Mouse (Mus musculus) neural tube, embryonic 11.5 days (tissue): ENCODE results near the gene Fam19a2. TPM values are rescaled to one million over a fixed set of nuclear protein-coding genes. Genes with fewer than 3 reads are reported as not detected.

ENCODE experiments used
- ATAC-seq: fragments of 200-750 bp; cut with Nextera tagmentation; 2 replicates; pipeline ENCODE4 v1.8.0; 2017; ENCODE audit warnings: moderate number of reproducible peaks, mild to moderate bottlenecking, moderate TSS enrichment, moderate library complexity; ENCODE audit not compliant: insufficient read depth, low FRiP score, low TSS enrichment
- DNase-seq: peaks from one replicate; pipeline ENCODE4 v3.0.0-alpha.2; 2015; ENCODE audit warnings: low spot score
- H3K27ac ChIP-seq: fragments of 300-500 bp; sonication (generic); 2 replicates; pipeline ENCODE4 v1.5.1; 2014; ENCODE audit warnings: low read depth, mild to moderate bottlenecking, low read length
- H3K27me3 ChIP-seq: fragments of 300-500 bp; sonication (generic); 2 replicates; pipeline ENCODE4 v1.6.1; 2014; ENCODE audit warnings: mild to moderate bottlenecking, low read length, mixed read lengths; ENCODE audit not compliant: control insufficient read depth, insufficient read depth
- H3K36me3 ChIP-seq: fragments of 300-500 bp; sonication (generic); 2 replicates; pipeline ENCODE4 v1.6.1; 2014; ENCODE audit warnings: mild to moderate bottlenecking, low read length, moderate library complexity, mixed read lengths; ENCODE audit not compliant: control insufficient read depth, insufficient read depth
- H3K4me1 ChIP-seq: fragments of 300-500 bp; sonication (generic); 2 replicates; pipeline ENCODE4 v1.6.1; 2014; ENCODE audit warnings: low read length, mixed read lengths; ENCODE audit not compliant: control insufficient read depth, insufficient read depth
- H3K4me2 ChIP-seq: fragments of 300-500 bp; sonication (generic); 2 replicates; pipeline ENCODE4 v1.6.1; 2014; ENCODE audit warnings: low read depth, mild to moderate bottlenecking, moderate library complexity
- H3K4me3 ChIP-seq: fragments of 300-500 bp; sonication (generic); 2 replicates; pipeline ENCODE4 v1.5.1; 2014; ENCODE audit warnings: low read depth, low read length
- H3K9ac ChIP-seq: fragments of 300-500 bp; sonication (generic); 2 replicates; pipeline ENCODE4 v1.6.1; 2014; ENCODE audit warnings: mild to moderate bottlenecking, low read length
- H3K9me3 ChIP-seq: fragments of 300-500 bp; sonication (generic); 2 replicates; pipeline ENCODE4 v1.6.1; 2016; ENCODE audit warnings: low read length; ENCODE audit not compliant: control insufficient read depth
- WGBS: fragments of 180-500 bp; shearing (Covaris S2); extraction: QIAGEN DNeasy Blood & Tissue Kit; methylation state at CpG from one replicate; pipeline ENCODE4 v1.1.7; 2014; 5-methylcytosine and 5-hydroxymethylcytosine counted together
- polyA plus RNA-seq: library from polyadenylated mRNA; unstranded; fragments of >200 nt; fragmentation: Nextera tagmentation; extraction: Ambion mirVana; gene quantifications from 2 replicates; pipeline ENCODE4 v1.2.1, GENCODE M21; 2014

The Fam19a2 gene
- polyA plus RNA-seq, 1 experiment from 2014 or later: 9.9 TPM

GRCm38 (mm10) chr10:123548391-123548790, 284.6 kb downstream of the Fam19a2 start:
- Histone ChIP-seq H3K4me3 (no peak overlapping the region), H3K9me3 (no peaks in the 10 kb centered on the region), H3K36me3 (no peaks in the 10 kb centered on the region), H3K4me1 (no peaks in the 10 kb centered on the region), H3K27ac (no peak overlapping the region), H3K27me3 (no peaks in the 10 kb centered on the region), H3K9ac (no peak overlapping the region), H3K4me2 (no peak overlapping the region)
- ATAC-seq: no peak
- no peak for DNase-seq
- WGBS: 77% methylated on average over 6 of the region's 6 CpGs

DNA sequence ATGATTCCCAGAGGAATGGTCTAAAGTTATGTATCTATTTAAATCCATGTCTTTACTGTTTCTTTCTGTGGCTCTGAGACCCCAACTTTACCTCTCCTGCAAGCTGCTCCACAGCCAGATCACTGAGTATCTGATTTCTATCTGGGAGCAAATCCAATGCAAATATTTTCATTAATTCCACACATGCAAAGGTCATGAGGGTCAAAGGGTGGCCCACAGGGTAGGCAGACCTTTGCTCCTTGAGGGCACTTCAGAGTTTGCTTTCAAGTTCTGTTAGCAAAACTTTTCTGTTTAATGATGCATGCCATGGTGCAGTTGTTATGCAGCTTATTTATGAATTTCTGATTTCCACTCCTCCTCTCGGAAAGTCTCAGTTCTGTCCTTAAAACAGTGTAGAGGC, 303.9 kb downstream of the Fam19a2 start:
- Histone ChIP-seq H3K27ac (no peak overlapping the region), H3K9ac (no peak overlapping the region), H3K27me3 (no peaks in the 10 kb centered on the region), H3K9me3 (no peaks in the 10 kb centered on the region), H3K4me3 (no peak overlapping the region), H3K4me2 (no peak overlapping the region), H3K36me3 (no peaks in the 10 kb centered on the region), H3K4me1 (no peaks in the 10 kb centered on the region)
- WGBS: 74% methylated on average over 1 of the region's 1 CpGs
- DNase-seq (peak; percentile 16), ATAC-seq (no peak)

GRCm38 (mm10) chr10:123570616-123571188, 306.9 kb downstream of the Fam19a2 start:
- Histone ChIP-seq H3K4me2 (no peak overlapping the region), H3K9me3 (no peaks in the 10 kb centered on the region), H3K36me3 (no peaks in the 10 kb centered on the region), H3K4me3 (no peak overlapping the region), H3K27me3 (no peaks in the 10 kb centered on the region), H3K9ac (no peak overlapping the region), H3K27ac (no peak overlapping the region), H3K4me1 (no peaks in the 10 kb centered on the region)
- no peak; the same call in 1 of the 2 replicates for ATAC-seq
- WGBS: 58% methylated on average over 10 of the region's 10 CpGs
- peak; percentile 39 for DNase-seq

DNA sequence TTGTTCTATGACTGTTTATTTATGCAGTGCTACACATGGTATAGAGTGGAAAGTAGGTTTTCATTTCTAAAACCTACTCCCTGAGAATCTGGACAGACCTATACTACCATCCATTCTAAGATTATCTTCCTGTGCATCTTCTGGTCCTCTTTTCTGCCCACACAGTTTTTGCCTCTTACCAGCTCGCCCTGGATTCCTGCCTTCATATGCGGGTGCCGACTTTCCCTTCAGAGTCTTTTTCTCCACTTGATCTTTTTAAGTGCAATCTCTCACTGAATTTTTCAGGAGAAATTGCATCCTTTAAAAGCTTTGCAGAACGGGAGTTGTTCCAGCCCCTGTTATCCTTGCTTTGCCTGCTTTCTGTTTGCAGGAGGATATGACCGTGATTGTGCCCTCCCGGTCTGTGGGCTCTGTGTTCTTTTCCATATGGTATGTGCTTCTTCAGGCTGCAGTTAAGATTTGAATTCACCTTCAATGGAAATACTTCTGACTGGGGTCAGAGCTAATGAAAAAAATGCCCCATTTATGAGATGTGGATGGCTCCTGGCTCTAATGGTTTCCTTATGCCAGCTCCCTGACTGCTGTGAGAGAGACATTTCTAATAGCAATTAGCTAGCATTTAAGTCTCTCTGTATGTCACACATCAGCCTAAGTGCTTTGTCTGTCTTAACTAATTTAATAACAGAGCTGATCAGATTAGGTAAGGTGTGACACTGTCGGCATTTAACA, 308.7 kb downstream of the Fam19a2 start:
- no peaks in the 10 kb centered on the region for H3K9me3 ChIP-seq
- no peaks in the 10 kb centered on the region for H3K4me1 ChIP-seq
- ATAC-seq (no peak), DNase-seq (no peak)
- no peak overlapping the region for H3K27ac ChIP-seq
- 76% methylated on average over 7 of the region's 7 CpGs for WGBS
- no peak overlapping the region for H3K4me2 ChIP-seq
- H3K4me3 ChIP-seq: no peak overlapping the region
- no peaks in the 10 kb centered on the region for H3K27me3 ChIP-seq
- H3K9ac ChIP-seq: no peak overlapping the region
- H3K36me3 ChIP-seq: no peaks in the 10 kb centered on the region

DNA sequence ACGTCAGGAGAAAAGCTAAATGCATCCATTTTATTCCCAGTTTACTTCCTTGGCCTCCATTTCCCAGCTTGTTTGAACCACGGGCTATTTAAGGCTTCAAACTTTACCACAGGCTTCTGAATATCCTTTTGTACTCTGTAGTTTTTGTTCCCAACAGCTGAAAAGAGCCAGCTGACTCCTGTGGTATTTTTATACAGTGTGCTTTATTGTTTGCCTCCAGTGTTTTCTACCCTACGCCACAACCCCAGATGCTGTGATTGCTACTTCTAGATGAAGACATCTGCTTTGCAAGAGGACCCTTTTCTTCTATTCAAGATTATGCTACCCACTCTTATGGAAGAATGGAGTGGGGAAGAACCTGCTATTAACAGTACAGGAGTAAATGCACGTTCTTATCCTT, 314.0 kb downstream of the Fam19a2 start:
- no peak for ATAC-seq

DNA sequence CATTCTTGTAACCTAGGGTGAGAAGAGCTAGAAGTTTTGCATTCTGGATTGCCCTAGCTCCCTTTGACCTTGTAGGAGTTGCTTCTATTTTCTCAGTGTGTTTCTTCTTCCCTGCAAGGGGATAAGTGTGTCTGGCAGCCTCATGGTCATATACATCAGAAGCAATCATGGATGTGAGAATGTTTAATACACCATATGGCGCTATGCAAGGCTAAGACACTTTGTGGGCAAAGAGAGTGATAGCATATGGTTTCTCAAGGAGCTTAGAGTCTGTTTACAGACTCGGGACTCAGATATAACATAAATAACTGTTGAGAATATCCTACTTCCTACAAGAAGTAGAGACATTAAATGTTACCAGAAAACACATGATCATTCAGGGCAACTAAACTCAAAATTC, 315.2 kb downstream of the Fam19a2 start:
- DNase-seq (no peak), ATAC-seq (no peak)
- no peak overlapping the region for H3K4me2 ChIP-seq
- H3K27me3 ChIP-seq: no peaks in the 10 kb centered on the region
- no peaks in the 10 kb centered on the region for H3K9me3 ChIP-seq
- H3K4me1 ChIP-seq: no peaks in the 10 kb centered on the region
- H3K27ac ChIP-seq: no peak overlapping the region
- 81% methylated on average over 2 of the region's 2 CpGs for WGBS
- no peaks in the 10 kb centered on the region for H3K36me3 ChIP-seq
- H3K4me3 ChIP-seq: no peak overlapping the region
- H3K9ac ChIP-seq: no peak overlapping the region

More for the DNA sequence above, 314.0 kb downstream of the Fam19a2 start:
- Histone ChIP-seq H3K4me1 (no peaks in the 10 kb centered on the region), H3K9ac (no peak overlapping the region), H3K36me3 (no peaks in the 10 kb centered on the region), H3K4me2 (no peak overlapping the region), H3K9me3 (no peaks in the 10 kb centered on the region), H3K27me3 (no peaks in the 10 kb centered on the region), H3K27ac (no peak overlapping the region), H3K4me3 (no peak overlapping the region)
- 64% methylated on average over 4 of the region's 4 CpGs for WGBS
- no peak for DNase-seq

DNA sequence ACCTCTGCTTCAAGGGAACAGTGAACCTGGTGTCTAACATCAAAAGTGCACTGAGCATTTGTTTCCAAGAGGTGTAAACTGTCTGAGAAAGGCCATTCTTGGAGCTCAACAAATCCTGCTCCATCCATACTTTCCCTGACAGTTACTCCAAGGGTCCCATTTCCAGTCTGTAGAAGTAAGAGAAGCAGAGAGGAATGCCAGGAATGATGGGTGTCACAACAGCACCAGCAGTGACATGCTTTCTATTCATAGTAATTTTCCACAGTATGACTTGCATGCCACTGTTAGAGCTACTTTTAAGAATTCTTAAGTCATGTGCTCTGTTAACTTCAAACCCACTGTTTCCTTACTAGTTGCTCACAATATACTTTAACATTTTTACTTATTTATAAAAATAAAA, 331.2 kb downstream of the Fam19a2 start:
- Histone ChIP-seq H3K27ac (no peak overlapping the region), H3K9ac (no peak overlapping the region), H3K4me1 (no peaks in the 10 kb centered on the region), H3K27me3 (no peaks in the 10 kb centered on the region), H3K4me2 (no peak overlapping the region), H3K36me3 (no peaks in the 10 kb centered on the region), H3K9me3 (no peaks in the 10 kb centered on the region), H3K4me3 (no peak overlapping the region)
- DNase-seq: no peak
- ATAC-seq: no peak

DNA sequence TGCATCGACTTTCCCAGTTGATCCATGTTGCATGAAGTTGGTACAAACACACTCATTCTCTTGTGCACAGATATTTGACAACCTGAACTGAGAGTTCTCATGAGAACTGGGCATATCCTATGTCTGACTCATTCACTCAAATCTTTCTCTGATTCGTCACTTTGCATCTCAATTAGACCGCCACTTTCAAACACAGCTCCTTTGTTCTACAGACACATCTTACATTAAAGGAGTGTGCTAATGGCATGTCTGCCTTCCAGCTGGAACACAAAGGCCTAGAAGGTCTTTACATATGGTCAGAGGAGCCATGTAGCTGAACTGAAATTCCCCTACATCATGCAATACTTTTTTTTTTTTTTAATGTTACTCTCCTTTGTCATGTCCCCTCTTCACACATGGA, 333.3 kb downstream of the Fam19a2 start:
- Histone ChIP-seq H3K27me3 (no peaks in the 10 kb centered on the region), H3K36me3 (no peaks in the 10 kb centered on the region), H3K4me1 (no peaks in the 10 kb centered on the region), H3K4me3 (no peak overlapping the region), H3K27ac (no peak overlapping the region), H3K9ac (no peak overlapping the region), H3K4me2 (no peak overlapping the region), H3K9me3 (no peaks in the 10 kb centered on the region)
- WGBS: 73% methylated on average over 3 of the region's 3 CpGs
- ATAC-seq: no peak
- DNase-seq: no peak

DNA sequence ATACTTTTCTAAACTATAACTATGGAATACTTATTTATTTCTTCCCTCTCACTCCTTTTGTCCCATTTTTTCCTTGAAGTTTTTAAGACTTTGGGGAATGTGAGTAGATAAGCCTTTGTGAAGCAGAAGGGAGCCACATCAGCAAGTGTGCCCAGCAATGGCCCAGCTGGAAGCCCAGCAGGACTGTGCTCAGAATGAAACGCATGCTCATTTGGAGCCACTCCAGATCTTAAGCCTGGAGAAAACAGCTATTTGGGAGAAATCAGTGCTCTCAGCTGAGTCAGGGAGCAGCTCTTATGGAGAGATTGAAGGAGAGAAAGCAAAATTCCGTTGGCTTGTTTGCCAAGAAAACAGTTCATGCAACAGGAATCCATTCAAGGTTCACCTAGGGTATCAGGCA, 341.9 kb downstream of the Fam19a2 start:
- no peaks in the 10 kb centered on the region for H3K4me1 ChIP-seq
- H3K9me3 ChIP-seq: no peaks in the 10 kb centered on the region
- no peak overlapping the region for H3K4me3 ChIP-seq
- ATAC-seq (no peak), DNase-seq (no peak)
- WGBS: 52% methylated on average over 2 of the region's 2 CpGs
- H3K27ac ChIP-seq: no peak overlapping the region
- H3K36me3 ChIP-seq: no peaks in the 10 kb centered on the region
- no peak overlapping the region for H3K9ac ChIP-seq
- H3K27me3 ChIP-seq: no peaks in the 10 kb centered on the region
- H3K4me2 ChIP-seq: no peak overlapping the region
